Mouse (Mus musculus) brain, embryonic 14.5 days (tissue): ENCODE results near the gene Pcbp3.

Experiments used
- CTCF ChIP-seq: fragments of 200-500 bp; IDR thresholded peaks from 2 replicates; pipeline ENCODE4 v1.5.1; 2012; ENCODE audit warnings: inconsistent platforms, mild to moderate bottlenecking, moderate library complexity, borderline replicate concordance; ENCODE audit not compliant: insufficient read depth, insufficient read length; ENCODE audit errors: extremely low read depth
- POLR2A ChIP-seq: fragments of 200-500 bp; IDR thresholded peaks from 2 replicates; pipeline ENCODE4 v1.6.1; 2012; ENCODE audit warnings: mild to moderate bottlenecking, inconsistent platforms, borderline replicate concordance; ENCODE audit not compliant: poor library complexity, insufficient read depth, insufficient read length, severe bottlenecking; ENCODE audit errors: extremely low read depth

GRCm38 (mm10) chr10:76874398-76874797 lies 87.3 kb downstream of the Pcbp3 start:
- TF ChIP-seq POLR2A (no peak), CTCF (no peak)
